Mouse (Mus musculus) ES-E14 (cell line): ENCODE measurements around the gene Rictor. TPM values are rescaled to one million over a fixed set of nuclear protein-coding genes. Genes with fewer than 3 reads are reported as not detected.

Source experiments
- DNase-seq: peaks from one replicate; pipeline ENCODE4 v3.0.0-alpha.2; 2013; ENCODE audit warnings: low read depth, low spot score
- H3K27ac ChIP-seq: 2 replicates; pipeline ENCODE4 v1.5.1; 2012; ENCODE audit warnings: low read depth, mild to moderate bottlenecking, low read length, moderate library complexity, mixed read lengths; ENCODE audit not compliant: poor library complexity, insufficient read depth, severe bottlenecking
- H3K36me3 ChIP-seq: 2 replicates; pipeline ENCODE4 v1.6.1; 2012; ENCODE audit warnings: mild to moderate bottlenecking, low read length, moderate library complexity, mixed read lengths; ENCODE audit not compliant: control insufficient read depth, poor library complexity, insufficient read depth, severe bottlenecking
- H3K4me1 ChIP-seq, 2 experiments: fragments of 150-350 bp in 1 of 2; sonication (generic) in 1 of 2; 2 replicates each; pipeline ENCODE4 v1.6.1; 2012; ENCODE audit warnings: low read length in 2 of 2, mild to moderate bottlenecking in 1 of 2, mixed read lengths in 1 of 2; ENCODE audit not compliant: control insufficient read depth in 2 of 2, insufficient read depth in 2 of 2, poor library complexity in 1 of 2
- H3K4me3 ChIP-seq, 2 experiments: fragments of 150-350 bp in 1 of 2; sonication (generic) in 1 of 2; 2 replicates each; pipeline ENCODE4 v1.5.1; 2012; ENCODE audit warnings: low read length in 2 of 2, low read depth in 1 of 2, mild to moderate bottlenecking in 1 of 2, mixed read lengths in 1 of 2; ENCODE audit not compliant: insufficient read depth in 1 of 2, poor library complexity in 1 of 2, severe bottlenecking in 1 of 2
- H3K9ac ChIP-seq: 2 replicates; pipeline ENCODE4 v1.6.1; 2012; ENCODE audit warnings: low read depth, mild to moderate bottlenecking, low read length, mixed read lengths; ENCODE audit not compliant: poor library complexity, insufficient read depth, severe bottlenecking
- H3K9me3 ChIP-seq: fragments of 150-350 bp; sonication (generic); 2 replicates; pipeline ENCODE4 v1.6.1; 2012; ENCODE audit warnings: low read depth, mild to moderate bottlenecking, low read length; ENCODE audit not compliant: control insufficient read depth, insufficient read depth
- CHD2 ChIP-seq: IDR thresholded peaks from 2 replicates; pipeline ENCODE4 v1.6.1; 2014; ENCODE audit warnings: mild to moderate bottlenecking, low read depth, low read length, inconsistent platforms
- HCFC1 ChIP-seq: IDR thresholded peaks from 2 replicates; pipeline ENCODE4 v1.6.1; 2012; ENCODE audit warnings: low read length, inconsistent platforms, borderline replicate concordance; ENCODE audit not compliant: insufficient read depth
- MAFK ChIP-seq: IDR thresholded peaks from 2 replicates; pipeline ENCODE4 v1.6.1; 2014; ENCODE audit warnings: mild to moderate bottlenecking, low read depth, low read length, inconsistent platforms; ENCODE audit not compliant: insufficient read depth
- ZC3H11A ChIP-seq: IDR thresholded peaks from 2 replicates; pipeline ENCODE4 v1.6.1; 2012; ENCODE audit warnings: low read depth, mild to moderate bottlenecking, inconsistent platforms, low read length, borderline replicate concordance
- ZNF384 ChIP-seq: IDR thresholded peaks from 2 replicates; pipeline ENCODE4 v1.6.1; 2012; ENCODE audit warnings: low read depth, low read length, inconsistent platforms
- in situ Hi-C, 2 experiments: fragments of 600-800 bp; cut with MboI; formaldehyde crosslinking; loops; one replicate each; pipeline ENCODE4 v1.15.1; 2025; ENCODE audit warnings: low sequenced_read_pairs in 2 of 2, inconsistent platforms in 1 of 2; ENCODE audit not compliant: unreplicated experiment in 2 of 2
- total RNA-seq: library from RNA; depleted of rRNA; stranded (reverse); fragments of 300-350 nt; gene quantifications from 2 replicates; pipeline ENCODE4 v1.2.3, GENCODE M21; 2012; rRNA removed

Rictor gene
- total RNA-seq, 1 experiment = 29.5 TPM

DNA sequence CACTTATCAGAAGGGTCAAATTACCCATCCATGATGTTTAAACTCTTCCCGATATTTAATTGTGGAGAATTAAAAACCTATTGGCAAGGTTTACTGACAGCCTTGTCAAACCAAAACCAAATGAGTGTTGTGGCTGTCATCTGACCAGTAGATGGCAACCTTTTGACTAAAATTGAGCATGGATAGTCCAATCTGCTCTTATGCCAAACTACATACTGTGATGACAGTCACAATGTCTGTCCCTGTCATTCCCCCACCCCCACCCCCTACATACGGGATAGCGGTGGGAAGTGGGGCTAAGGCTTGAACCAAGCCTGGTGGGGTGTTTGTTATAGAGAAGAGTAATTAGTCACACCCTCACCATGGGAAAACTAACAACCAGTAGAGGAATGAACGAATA lies 132.0 kb downstream of the Rictor start:
- DNase-seq = no peak
- no peaks in the 10 kb centered on the region for H3K9me3 ChIP-seq
- no peaks in the 10 kb centered on the region for H3K36me3 ChIP-seq
- H3K9ac ChIP-seq = no peak overlapping the region
- H3K4me1 ChIP-seq = no peaks in the 10 kb centered on the region
- TF ChIP-seq HCFC1 (no peak), ZC3H11A (peak; percentile 55; the same call in 1 of the 2 replicates)
- no peak overlapping the region for H3K27ac ChIP-seq
- in situ Hi-C loops = no loop called here
- H3K4me3 ChIP-seq = no peak overlapping the region

DNA sequence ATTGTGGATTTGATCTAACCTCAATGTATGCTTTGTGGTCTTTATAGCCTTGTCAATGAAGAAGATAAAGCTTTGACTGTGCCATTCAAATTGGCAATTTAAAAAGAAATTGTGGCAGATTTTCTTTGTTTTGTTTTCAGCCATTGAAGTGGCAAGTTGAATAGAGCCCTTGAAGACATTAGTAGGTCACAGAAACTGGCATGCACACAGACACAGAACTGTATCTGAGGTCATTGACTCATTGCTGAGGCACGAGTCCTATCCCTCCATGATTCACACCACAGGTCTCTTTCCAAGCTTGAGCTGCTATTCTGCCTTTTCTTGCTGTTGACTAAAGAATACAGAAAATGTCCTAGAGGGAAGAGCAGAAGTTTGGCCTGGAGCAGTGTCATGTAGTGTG lies 141.7 kb downstream of the Rictor start:
- Histone ChIP-seq H3K4me3 (no peak overlapping the region), H3K36me3 (no peaks in the 10 kb centered on the region), H3K9me3 (no peaks in the 10 kb centered on the region), H3K9ac (no peak overlapping the region), H3K4me1 (no peaks in the 10 kb centered on the region), H3K27ac (no peak overlapping the region)
- no peak for TF ChIP-seq CHD2
- TF ChIP-seq HCFC1 = no peak
- TF ChIP-seq ZNF384 = no peak
- no peak for TF ChIP-seq ZC3H11A
- no peak for TF ChIP-seq MAFK
- in situ Hi-C loops = no loop called here
- DNase-seq = no peak

Other genes with a start within 250 kb of the Rictor start
- gene Fyb, start 185.5 kb upstream of the Rictor start, total RNA-seq = not detected in 2 replicates
- 0.21 and 1.0 TPM in 2 replicates for gene Osmr, start 166.6 kb downstream of the Rictor start, total RNA-seq